In the genomic region with DNA sequence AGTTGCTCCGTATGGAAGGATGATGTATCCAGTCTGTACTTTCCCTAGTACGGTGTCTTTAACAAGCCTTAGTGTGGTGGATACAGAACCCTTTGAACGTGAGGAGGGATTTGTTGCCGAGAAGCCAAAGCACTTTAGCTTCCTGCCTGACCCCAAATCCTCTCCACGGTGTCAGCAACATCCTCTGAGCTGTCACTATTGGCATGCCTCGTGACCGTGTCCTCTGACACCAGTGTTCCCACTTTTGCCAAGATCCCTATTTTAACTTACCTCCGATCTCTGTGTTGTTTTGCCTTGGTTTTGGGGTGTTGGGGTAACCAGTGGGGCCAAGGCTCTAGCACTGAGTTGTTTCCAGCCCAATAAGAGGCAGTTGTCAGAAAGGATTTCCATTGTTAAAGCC, we compare ENCODE assay signal across 34 mouse cellular contexts.
"Had no signal": no experiment of that assay in that cellular context is flagged by ENCODE, and none has a peak within 500 bp of the region (broad histone marks: within the 10 kb centered on the region; RNA-seq: fewer than 3 reads in every experiment).

No protein-coding gene starts in this region.

- H3K9ac ChIP-seq: heart, embryonic 12.5 days; heart, embryonic 13.5 days; heart, embryonic 15.5 days; hindbrain, embryonic 12.5 days; hindbrain, embryonic 13.5 days; hindbrain, embryonic 14.5 days; hindbrain, embryonic 15.5 days; intestine, embryonic 15.5 days; kidney, embryonic 15.5 days had no signal

- ATAC-seq: hindbrain, embryonic 16.5 days; inflammation-experienced regulatory T-cells, adult 6 months; intestine, embryonic 15.5 days; intestine, embryonic 16.5 days; intestine, postnatal 0 days had no signal

- H3K9me3 ChIP-seq: heart, embryonic 12.5 days; heart, embryonic 13.5 days; heart, embryonic 15.5 days; hindbrain, embryonic 10.5 days; hindbrain, embryonic 12.5 days; hindbrain, embryonic 13.5 days; hindbrain, embryonic 15.5 days; intestine, embryonic 15.5 days; kidney, embryonic 15.5 days had no signal

- H3K4me3 ChIP-seq: heart, embryonic 12.5 days; heart, embryonic 13.5 days; heart, embryonic 15.5 days; hindbrain, embryonic 10.5 days; hindbrain, embryonic 12.5 days; hindbrain, embryonic 13.5 days; hindbrain, embryonic 15.5 days; intestine, embryonic 15.5 days; kidney, embryonic 15.5 days; layer of hippocampus, adult 2 months; left cerebral cortex, adult 2 months had no signal

- H3K4me1 ChIP-seq: intestine, embryonic 15.5 days had no signal

- H3K4me2 ChIP-seq: heart, embryonic 12.5 days; heart, embryonic 13.5 days; heart, embryonic 15.5 days; hindbrain, embryonic 12.5 days; hindbrain, embryonic 13.5 days; hindbrain, embryonic 14.5 days; hindbrain, embryonic 15.5 days; intestine, embryonic 15.5 days; kidney, embryonic 15.5 days had no signal

- H3K27ac ChIP-seq: heart, embryonic 13.5 days; heart, embryonic 15.5 days; hindbrain, embryonic 10.5 days; hindbrain, embryonic 12.5 days; hindbrain, embryonic 13.5 days; hindbrain, embryonic 14.5 days; hindbrain, embryonic 15.5 days; hindbrain, postnatal 0 days; intestine, embryonic 15.5 days; kidney, embryonic 15.5 days; kidney, postnatal 0 days; left cerebral cortex, adult 2 months had no signal

- DNase-seq: heart, postnatal 10 days; heart, postnatal 14 days; heart, postnatal 36 days; heart, postnatal 4 days; kidney, adult 11 months; kidney, adult 18-20 months; kidney, adult 2 months; kidney, adult 8-10 months; kidney, adult 9 months; kidney, postnatal 10 days; kidney, postnatal 14 days; kidney, postnatal 25 days; kidney, postnatal 36 days; kidney, postnatal 4 days; layer of hippocampus, adult 9-11 months; layer of hippocampus, postnatal 36 days had no signal

- H3K27me3 ChIP-seq: heart, embryonic 12.5 days; heart, embryonic 13.5 days; heart, embryonic 15.5 days; hindbrain, embryonic 12.5 days; hindbrain, embryonic 13.5 days; hindbrain, embryonic 15.5 days; intestine, embryonic 15.5 days; kidney, embryonic 15.5 days had no signal

- H3K36me3 ChIP-seq: hindbrain, embryonic 15.5 days; intestine, embryonic 15.5 days had no signal
